Mouse (Mus musculus): ENCODE results near the gene Ticam1.

GRCm38 (mm10) chr17:56272644-56273043 lies 3.9 kb downstream of the Ticam1 start:
- TF ChIP-seq ZC3H11A (IDR thresholded peaks at IDR 0.05; ENCODE audit: borderline replicate concordance, low read depth, low read length) (no peak), ZNF384 (IDR thresholded peaks at IDR 0.05; ENCODE audit: low read depth, low read length) (no peak), HCFC1 (IDR thresholded peaks at IDR 0.05; ENCODE audit: borderline replicate concordance, insufficient read depth, low read length) (no peak), CHD2 (IDR thresholded peaks at IDR 0.05; ENCODE audit: low read depth, low read length) (no peak), MAFK (IDR thresholded peaks at IDR 0.05; ENCODE audit: insufficient read depth, low read depth, low read length) (no peak)

Measured in ES-E14 (cell line).